Mouse (Mus musculus) urinary bladder, postnatal 14 days (tissue): ENCODE results near the gene Fam173a.
A peak's percentile ranks its signal among the peaks of the same experiment; 100 is the strongest.
"Not testable (repeated sequence)": the region's sequence is repeated elsewhere in the genome, so short reads cannot be mapped to it uniquely, and the experiment has no call there.

Experiments used
- DNase-seq: peaks from one replicate; pipeline ENCODE4 v3.0.0; 2021; ENCODE audit warnings: low spot score

Fam173a gene

DNA sequence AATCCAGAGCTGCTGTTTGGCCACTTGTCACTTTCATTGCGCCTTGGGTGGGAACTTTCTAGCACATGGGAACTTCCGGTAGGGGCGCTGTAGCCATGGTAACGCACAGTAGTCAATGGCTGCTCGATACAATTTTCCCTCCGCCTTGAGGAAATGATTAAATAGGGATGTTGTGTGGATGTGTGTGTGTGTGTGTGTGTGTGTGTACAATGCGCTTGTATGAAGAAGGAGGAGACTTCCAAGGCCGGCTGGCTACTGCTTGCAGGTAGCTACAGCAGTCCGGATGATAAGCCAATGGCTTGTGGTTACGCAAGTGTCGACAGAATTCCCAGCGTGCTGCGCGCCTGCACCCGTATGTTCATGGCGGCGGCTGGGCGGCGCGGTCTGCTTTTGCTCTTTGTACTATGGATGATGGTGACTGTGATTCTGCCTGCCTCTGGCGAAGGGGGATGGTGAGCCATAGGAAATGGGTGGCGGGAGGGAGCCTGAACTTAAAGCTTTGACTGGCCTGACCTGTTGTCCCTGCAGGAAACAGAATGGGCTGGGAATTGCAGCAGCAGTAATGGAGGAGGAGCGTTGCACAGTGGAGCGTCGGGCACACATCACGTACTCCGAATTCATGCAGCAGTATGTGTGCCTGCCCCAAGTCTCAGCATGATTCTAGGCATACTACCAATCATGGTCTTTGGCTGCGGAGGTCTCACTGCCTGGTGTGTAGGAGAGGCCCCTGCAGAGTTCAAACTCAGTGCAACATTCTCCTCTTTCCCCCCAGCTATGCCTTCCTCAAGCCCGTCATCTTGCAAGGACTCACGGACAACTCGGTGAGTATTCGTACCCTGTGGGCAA, 36.2 kb upstream of the Fam173a start, which contains the start of gene Jmjd8:
Gene Jmjd8, plus strand, starts transcription at position 156 of the 846 bp plus-strand sequence.
- peak; percentile 74 for DNase-seq

DNA sequence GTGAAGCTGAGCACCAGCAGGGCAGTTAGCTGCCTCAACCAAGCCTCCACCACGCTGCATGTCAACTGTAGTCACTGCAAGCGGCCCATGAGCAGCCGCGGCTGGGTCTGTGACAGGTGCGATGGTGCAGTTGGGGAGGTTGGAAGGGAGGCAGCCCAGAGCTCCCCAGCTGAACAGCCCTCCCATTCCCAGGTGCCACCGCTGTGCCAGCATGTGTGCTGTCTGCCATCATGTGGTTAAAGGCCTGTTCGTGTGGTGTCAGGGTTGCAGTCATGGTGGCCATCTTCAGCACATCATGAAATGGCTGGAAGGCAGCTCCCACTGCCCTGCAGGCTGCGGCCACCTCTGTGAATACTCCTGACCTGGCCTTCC, 35.5 kb upstream of the Fam173a start:
- no peak for DNase-seq

DNA sequence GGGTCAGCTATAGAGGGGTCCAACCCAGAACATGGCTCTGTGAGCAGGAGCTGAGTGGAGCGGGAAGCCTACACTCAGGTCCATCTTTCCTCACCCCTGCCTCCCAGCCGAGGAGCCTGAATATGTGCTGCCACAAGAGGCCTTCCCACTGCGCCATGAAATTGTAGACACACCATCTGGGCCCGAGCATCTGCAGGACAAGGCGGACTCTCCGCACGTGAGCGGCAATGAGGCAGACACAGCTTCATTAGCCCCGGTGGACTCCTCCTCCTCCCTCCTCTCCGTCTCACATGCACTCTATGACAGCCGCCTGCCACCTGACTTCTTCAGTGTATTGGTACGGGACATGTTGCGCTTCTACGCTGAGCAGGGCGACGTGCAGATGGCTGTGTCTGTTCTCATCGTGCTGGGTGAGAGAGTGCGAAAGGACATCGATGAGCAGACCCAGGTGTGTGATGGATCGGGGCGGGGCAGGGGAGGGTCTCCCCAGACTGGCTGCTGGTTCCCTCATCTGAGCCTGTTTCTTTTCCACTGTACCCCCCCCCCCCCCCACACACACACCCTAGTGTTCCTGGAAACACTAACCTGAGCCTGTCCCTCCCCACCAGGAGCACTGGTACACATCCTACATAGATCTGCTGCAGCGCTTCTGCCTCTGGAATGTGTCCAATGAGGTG, 35.0 kb upstream of the Fam173a start:
- DNase-seq, result no peak

DNA sequence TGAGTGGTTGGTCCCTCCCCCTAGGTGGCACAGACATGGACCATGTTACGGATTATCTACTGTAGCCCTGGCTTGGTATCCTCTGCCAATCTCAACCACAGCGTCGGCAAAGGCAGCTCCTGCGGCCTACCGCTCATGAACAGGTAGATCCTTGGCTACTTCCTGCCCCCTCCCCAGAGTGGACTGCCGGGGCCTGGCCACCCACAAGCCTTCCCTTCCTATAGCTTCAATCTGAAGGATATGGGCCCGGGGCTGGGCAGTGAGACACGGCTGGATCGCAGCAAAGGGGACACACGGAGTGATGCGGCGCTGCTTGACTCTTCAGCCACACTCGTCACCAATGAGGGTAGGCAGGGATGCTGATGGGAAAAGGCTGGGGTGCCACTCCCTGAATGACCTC, 34.3 kb upstream of the Fam173a start:
- DNase-seq, result no peak

DNA sequence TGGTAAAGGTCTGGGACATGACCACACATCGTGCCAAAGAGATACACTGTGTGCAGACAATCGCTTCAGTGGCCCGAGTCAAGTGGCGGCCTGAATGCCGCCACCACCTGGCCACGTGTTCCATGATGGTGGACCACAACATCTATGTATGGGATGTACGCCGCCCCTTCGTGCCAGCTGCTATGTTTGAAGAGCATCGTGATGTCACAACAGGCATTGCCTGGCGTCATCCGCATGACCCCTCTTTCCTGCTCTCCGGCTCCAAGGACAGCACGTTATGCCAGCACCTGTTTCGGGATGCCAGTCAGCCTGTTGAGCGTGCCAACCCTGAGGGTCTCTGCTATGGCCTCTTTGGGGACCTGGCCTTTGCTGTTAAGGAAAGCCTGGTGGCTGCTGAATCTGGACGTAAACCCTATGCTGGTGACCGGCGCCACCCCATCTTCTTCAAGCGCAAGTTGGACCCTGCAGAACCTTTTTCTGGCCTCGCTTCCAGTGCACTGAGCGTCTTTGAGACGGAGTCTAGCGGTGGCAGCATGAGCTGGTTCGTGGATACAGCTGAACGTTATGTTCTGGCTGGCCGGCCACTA, 33.4 kb upstream of the Fam173a start:
- no peak for DNase-seq

DNA sequence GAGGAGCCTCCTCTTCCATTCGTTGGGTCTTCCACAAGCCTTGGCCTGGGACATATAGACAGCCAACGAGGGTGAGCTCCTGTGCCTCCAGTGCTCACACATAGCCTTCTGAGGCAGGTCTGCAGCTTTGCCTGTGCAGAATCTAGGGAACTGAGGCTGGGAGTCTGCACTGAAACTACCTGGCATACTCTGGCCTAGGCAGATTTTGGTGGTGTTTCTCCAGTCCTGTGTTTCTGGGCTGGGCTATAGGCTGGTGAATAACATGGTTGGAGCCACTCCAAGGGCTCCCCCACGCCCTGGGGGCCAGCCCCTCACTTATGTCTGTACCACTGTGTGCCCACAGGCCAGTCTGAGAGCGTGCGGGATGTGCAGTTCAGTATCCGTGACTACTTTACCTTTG, 32.6 kb upstream of the Fam173a start:
- no peak for DNase-seq

DNA sequence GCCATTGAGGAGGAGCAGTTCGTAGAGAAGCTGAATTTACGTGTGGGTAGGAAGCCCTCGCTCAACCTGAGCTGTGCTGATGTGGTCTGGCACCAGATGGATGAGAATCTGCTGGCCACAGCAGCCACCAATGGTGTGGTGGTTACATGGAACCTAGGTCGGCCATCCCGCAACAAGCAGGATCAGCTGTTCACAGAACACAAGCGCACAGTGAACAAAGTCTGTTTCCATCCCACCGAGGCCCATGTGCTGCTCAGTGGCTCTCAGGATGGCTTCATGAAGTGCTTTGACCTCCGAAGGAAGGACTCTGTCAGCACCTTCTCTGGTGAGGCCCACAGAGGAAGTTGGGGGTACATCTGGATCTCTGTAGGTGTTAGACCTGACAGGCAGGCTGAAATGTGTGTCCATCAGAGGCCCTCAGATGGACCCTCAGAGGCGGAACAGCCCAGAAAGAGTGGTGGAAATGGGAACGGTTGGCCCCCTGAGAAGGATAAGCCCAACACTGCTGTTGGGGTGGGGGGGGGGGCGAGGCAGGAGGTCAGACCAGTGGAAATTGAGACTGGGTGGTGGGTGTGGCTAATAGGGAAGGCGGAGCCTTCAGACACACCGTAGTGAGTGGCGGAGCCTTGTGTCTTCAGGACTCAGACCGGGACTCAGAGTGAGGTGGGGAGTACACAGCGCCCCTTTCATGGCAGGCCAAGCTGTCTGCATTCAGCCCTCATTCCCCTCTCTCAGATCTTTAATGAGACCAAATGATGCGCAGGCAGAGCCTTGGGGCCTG, 31.9 kb upstream of the Fam173a start:
- DNase-seq, result no peak

DNA sequence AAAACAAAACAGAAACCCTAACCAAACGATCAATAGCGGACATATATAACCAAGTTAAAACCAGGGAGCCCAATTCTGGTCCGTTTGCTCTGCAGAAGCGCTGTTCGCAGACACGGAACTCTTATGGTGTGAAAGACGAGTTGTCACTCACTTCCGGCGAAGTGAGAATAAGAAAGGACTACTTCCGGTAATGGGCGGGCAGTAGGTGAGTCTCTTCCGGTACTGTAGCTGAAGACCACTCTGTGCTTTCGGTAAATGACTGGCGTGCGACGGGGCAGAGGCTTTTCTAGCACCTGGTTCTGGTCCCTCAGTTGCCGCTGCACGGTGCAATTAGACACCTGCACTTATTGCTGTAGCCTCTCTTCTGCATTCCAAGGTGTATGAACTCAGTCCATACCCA, 30.8 kb upstream of the Fam173a start, which contains the start of gene Wdr24:
Gene Wdr24, plus strand, starts transcription at position 176 of the 400 bp plus-strand sequence.
- peak; percentile 76 for DNase-seq

DNA sequence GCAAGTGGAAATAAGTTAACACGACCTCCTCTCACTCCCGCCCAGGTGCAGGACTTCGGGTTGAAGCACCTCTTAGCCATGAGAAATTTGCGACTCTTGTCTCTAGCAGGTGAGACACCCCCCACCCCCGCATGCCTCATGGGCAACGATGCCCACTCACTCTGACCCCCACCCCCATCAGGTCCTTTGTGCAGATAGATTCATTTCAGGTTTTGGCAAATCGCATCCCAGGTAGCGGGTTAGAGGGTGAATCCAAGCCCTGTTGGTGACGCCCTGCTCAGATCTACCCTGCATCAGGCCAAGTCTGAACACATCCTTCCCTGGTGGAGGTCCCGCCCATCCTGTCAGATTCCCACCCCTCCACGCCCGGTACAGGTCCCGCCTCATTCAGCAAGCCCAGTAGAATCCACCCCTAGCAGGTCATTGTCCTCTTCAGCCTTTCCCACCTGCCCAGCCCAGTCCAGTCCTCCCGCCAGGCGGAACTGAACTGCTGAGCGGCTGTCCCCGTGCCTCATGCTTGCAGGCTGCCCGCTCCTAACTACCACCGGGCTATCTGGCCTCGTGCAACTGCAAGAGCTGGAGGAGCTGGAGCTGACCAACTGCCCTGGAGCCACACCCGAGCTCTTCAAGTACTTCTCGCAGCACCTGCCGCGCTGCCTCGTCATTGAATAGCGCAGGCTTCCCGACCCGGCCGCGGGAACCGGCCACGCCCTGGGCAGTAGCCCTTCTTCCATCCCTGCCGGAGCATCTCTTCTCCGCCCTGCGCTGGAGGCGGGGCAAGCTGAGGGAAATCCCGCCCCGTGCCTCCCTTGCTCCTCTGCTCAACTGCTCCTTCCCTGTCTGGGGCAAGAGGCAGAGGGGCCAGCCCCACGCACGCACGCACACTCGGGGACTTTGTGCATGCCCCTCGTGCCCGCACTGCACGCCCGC, 26.4 kb upstream of the Fam173a start:
- DNase-seq, result no peak

DNA sequence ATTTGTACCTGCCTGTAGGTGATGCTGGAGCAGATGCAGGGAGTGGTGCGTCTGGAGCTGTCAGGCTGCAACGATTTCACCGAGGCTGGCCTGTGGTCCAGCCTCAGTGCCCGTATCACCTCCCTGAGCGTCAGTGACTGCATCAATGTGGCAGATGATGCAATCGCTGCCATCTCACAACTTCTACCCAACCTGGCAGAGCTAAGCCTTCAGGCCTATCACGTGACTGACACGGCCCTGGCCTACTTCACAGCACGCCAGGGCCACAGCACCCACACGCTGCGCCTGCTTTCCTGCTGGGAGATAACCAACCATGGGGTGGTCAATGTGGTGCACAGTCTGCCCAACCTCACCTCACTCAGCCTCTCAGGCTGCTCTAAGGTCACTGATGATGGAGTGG, 25.0 kb upstream of the Fam173a start:
- DNase-seq, result no peak

DNA sequence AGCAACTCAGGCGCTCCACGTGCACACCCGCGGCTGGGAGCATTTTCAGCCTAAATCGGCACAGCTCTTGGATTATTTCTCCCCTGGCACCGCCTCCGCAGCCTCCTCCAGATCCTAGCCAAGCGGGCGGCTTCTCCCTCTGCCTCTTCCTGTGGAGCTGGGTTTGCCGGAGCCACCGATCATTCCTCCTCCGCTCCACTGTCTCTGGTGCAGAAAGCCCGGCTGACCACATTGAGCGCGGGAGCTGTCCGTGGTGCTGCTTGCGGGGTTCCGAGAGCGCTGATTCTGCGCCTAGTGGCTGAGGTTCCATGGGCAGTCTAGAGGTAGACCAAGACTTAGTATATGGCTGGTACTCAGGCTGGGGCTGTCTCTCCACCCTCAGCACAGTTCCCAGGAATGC, 20.8 kb upstream of the Fam173a start:
- DNase-seq, result peak; percentile 87

DNA sequence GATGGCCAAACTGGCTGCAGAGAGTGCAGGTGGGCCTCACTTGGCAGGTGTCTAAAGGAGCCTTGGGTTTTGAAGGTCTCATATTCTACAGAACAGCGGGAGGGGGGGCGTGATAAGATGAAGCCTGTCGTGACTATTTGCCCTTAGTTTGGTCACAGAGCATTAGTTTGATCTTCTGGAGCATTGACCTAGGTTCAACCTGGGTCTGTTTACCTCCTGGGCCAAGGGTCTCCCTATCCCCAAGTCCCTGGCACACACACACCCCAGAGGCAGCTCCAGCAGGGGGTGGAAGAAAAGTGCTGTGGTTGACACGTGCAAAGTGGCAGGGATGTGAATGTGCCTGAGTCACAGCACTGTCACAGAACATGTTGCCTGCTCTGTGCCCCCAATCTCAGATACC, 18.2 kb upstream of the Fam173a start:
- DNase-seq, result no peak

DNA sequence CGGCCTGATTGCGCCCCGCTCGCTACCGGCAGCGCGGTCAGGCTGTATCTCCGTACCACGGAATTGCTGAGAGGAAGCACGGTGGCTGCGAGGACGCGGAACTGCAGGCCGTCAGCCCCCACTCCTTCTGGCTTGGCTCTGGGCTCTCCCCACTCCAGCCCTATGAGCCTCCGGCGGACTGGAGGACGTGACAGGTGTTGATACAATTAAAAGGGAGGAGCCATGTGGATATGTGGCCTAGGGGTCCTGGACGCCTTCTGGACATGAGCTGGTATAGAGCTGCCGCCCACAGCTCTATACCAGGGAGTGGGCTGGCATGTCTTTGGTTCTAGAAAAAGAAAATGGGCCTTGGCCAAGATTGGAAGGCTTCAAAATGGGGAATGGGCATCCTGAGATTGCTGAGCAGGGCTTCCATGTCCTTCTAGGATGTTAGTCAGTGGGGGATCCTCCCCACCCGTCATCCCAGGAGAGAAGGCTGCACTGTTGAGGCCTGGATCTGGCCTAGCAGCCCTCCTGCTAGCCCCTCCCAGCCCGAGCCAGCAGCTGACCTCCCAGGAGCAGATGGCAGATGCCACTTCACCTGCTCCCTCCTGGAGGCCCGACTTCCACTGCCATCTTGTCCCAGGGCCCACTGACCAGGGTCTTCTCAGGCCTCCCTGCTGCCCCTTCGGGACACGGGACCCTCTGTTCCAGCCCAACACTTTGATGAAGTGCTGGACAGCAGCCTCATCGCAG, 17.1 kb upstream of the Fam173a start:
- DNase-seq, result no peak

DNA sequence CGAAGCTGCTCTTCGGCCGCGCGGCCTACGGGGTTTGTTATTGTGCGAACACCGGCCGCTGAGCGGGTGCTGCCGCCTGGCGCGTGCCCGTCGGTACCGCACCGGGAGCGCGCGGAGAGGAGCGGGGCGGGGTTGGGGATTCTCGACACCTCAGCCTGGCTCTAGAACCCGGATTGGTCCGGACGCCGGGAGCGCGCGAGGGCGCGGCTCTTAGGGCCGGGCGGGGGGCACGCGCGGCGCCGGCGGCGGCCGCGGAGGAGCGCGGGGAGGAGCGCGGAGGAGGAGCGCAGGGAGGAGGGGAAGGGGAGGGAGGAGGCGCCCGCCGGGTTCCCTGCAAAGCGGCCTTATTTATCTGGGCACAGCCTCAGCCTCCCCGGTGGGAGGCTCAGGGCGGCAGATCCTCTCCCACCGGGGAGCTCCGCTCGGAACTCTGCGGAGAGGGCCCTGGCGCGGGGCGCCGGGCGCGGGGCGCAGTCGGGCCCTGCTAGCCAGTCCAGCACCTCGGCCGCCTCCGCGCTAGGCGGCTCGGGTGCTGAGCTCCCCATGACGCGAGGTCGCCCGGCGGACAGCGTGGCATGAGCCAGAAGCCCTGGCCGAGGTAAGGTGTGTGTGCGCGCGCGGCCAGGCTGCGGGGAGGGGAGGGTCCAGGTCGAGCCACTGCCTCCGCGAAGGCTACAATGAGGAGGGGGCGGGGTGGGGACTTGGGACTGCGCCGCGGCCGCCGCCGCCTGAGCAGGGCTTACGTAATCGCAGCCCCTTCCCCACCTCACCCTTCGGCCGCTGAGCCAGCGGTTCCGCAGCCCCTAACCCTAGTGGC, 16.3 kb upstream of the Fam173a start, which contains the start of gene Fbxl16:
Gene Fbxl16, plus strand, starts transcription at position 297 of the 817 bp plus-strand sequence.
- peak; percentile 70 for DNase-seq

DNA sequence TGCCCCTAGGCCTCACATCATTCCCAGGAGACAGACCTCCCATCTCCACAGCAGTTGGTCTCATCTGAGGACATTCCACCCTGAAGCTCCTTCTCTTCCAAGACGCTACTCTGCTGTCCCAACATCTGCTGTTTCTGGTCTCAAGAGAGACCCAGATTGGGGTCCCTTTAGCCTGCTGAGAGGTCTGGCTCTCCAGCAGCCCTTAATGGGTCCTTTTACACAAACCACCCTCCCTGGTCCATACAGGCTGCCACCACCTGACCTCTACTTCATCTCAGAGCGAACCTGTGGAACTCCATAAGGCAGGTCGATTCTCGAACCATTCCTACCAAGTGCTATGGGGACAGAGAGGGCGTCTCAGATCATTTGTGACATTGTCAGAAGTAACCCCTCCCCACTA, 15.3 kb upstream of the Fam173a start:
- no peak for DNase-seq

DNA sequence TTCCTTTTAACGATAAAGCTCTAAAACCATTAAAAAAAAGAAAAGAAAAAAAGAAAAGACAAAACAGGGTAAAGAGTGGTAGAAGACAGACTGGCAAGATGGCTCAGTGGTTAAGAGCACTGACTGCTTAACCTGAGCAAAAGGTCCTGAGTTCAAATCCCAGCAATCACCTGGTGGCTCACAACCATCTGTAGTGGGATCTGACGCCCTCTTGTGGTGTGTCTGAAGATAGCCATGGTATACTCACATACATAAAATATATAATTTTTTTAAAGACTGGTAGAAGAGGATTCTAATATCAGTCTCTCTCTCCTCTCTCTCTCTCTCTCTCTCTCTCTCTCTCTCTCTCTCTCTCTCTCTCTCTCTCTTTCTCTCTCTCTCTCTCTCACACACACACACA, 14.8 kb upstream of the Fam173a start:
- DNase-seq, result not testable (repeated sequence)

DNA sequence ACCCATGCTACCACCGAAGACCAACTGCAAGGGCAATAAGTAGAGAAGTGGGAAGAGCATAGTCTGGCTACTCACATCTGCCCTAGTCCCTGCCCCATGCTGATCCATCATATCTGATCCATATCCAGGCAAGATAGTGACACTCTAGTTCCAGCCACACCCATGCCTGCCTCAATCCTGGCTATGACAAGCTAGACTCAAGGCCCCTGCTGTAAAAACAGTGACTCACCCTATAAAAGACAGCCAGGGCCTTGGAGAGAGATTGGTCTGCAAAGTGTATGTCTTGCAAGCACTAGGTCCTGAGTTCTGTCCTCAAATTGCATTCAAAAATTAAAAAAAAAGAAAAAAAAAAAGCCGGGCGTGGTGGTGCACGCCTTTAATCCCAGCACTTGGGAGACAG, 13.8 kb upstream of the Fam173a start:
- DNase-seq, result no peak

DNA sequence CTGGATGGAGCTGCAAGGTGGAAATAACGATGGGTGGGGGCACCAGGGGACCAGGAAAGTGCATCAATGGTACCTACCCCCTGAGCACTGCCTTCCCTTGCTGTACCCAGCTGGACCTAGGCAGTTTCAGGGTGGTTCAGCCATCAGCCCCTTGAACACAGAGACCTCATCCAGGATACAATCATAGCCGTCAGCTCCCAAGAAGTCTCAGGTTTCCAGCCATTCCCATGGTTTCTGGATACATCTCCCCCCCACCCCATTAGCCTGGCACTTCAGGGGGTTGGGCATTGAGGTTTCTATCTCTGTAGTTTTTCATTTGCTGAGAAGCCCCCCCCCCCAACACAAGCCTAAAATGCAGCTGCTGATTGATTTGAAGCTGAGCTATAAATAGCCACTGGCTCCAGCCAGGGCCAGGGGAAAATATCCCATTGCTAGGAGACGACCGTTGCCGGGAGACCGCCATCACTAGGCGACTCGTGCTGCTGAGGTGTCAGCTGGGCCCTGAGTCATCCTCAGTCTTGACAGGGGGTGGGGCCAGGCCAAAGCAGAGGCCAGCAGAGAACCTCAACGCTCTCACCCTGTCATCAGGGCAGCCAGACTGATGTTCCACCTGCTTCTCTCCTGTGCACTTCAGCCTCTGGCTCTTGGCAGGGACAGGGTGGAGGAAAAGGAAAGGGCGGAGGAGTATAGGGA, 10.3 kb upstream of the Fam173a start:
- no peak for DNase-seq

DNA sequence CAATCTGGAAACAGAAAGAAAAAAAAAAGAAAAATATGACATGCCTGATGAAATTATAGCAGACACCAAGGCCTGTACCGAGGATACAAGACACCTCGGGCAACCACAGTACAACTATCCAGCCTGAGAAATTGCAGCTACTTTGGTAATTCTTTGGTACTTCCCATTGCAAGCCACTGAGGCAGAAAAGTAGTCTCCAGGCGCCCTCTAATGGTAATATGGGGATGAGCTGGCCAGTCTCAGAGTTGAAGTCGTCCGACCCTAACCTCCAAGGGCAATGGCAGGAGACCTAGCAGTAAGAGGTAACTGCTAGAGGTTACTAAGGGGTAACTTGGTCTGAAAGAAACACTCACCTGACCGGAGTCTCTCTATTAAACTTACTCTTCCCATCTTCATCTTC, 8.3 kb upstream of the Fam173a start:
- peak; percentile 62 for DNase-seq
